Mouse (Mus musculus) lung, embryonic 16.5 days (tissue): Measurements from ENCODE around the gene Gm20852. TPM values are rescaled to one million over a fixed set of nuclear protein-coding genes. Genes with fewer than 3 reads are reported as not detected.
"Not testable (repeated sequence)": the region's sequence is repeated elsewhere in the genome, so short reads cannot be mapped to it uniquely, and the experiment has no call there.

Experiments
- ATAC-seq: fragments of 200-750 bp; cut with Nextera tagmentation; 2 replicates; pipeline ENCODE4 v1.8.0; 2017; ENCODE audit warnings: low read depth, mild to moderate bottlenecking, moderate library complexity
- H3K27ac ChIP-seq: fragments of 300-500 bp; sonication (generic); 2 replicates; pipeline ENCODE4 v1.5.1; 2014; ENCODE audit warnings: mild to moderate bottlenecking, control low read depth, low read length
- H3K27me3 ChIP-seq: fragments of 300-500 bp; sonication (generic); 2 replicates; pipeline ENCODE4 v1.6.1; 2014; ENCODE audit warnings: low read depth, low read length, mixed read lengths; ENCODE audit not compliant: control insufficient read depth, insufficient read depth
- H3K36me3 ChIP-seq: fragments of 300-500 bp; sonication (generic); 2 replicates; pipeline ENCODE4 v1.6.1; 2014; ENCODE audit warnings: low read length; ENCODE audit not compliant: control insufficient read depth, insufficient read depth
- H3K4me1 ChIP-seq: fragments of 300-500 bp; sonication (generic); replicated peaks from 2 replicates; pipeline ENCODE4 v1.6.1; 2014; ENCODE audit warnings: low read length, mixed read lengths; ENCODE audit not compliant: control insufficient read depth, insufficient read depth
- H3K4me2 ChIP-seq: fragments of 300-500 bp; sonication (generic); 2 replicates; pipeline ENCODE4 v1.6.1; 2014; ENCODE audit warnings: low read depth, low read length, control low read depth
- H3K4me3 ChIP-seq: fragments of 300-500 bp; sonication (generic); 2 replicates; pipeline ENCODE4 v1.5.1; 2014; ENCODE audit warnings: mild to moderate bottlenecking, low read length, control low read depth
- H3K9ac ChIP-seq: fragments of 300-500 bp; sonication (generic); 2 replicates; pipeline ENCODE4 v1.6.1; 2014; ENCODE audit warnings: low read length, control low read depth
- H3K9me3 ChIP-seq: fragments of 300-500 bp; sonication (generic); 2 replicates; pipeline ENCODE4 v1.6.1; 2016; ENCODE audit warnings: low read length; ENCODE audit not compliant: control insufficient read depth
- WGBS: fragments of 180-500 bp; shearing (Covaris S2); extraction: QIAGEN DNeasy Blood & Tissue Kit; methylation state at CpG from one replicate; pipeline ENCODE4 v1.1.7; 2014; 5-methylcytosine and 5-hydroxymethylcytosine counted together
- polyA plus RNA-seq: library from polyadenylated mRNA; unstranded; fragments of >200 nt; fragmentation: Nextera tagmentation; extraction: Ambion mirVana; gene quantifications from 2 replicates; pipeline ENCODE4 v1.2.1, GENCODE M21; 2015

Gm20852 gene
- not detected in 2 replicates for polyA plus RNA-seq

DNA sequence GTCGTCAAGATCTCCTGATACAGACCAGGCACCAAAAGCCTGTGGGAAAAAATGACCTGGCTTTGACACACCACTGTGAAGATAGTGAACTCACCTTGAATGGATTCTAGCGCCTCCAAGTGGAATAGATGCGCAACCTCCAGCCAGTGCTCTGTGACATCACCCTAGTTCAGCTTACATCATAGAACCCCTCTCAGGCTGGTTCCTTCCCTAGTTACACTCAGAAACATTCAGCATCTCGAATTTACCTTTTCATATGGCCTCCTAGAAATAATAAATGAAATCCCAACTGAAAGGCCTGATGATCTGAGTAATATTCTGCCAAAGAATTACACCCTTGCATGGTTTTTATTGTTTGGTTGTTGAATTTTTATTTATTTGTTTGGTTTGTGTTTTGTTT is at the start of gene Gm20852:
Gene Gm20852, minus strand, starts transcription at position 101 of the 400 bp plus-strand sequence.
- H3K4me1 ChIP-seq, H3K4me2 ChIP-seq, H3K27me3 ChIP-seq, H3K9me3 ChIP-seq, H3K4me3 ChIP-seq, H3K27ac ChIP-seq, ATAC-seq, H3K9ac ChIP-seq, H3K36me3 ChIP-seq: not testable (repeated sequence)
- no CpG with 5 or more reads among the region's 4 CpGs for WGBS
